Mouse (Mus musculus): ENCODE results near the gene Ttf2. TPM values are rescaled to one million over a fixed set of nuclear protein-coding genes. Genes with fewer than 3 reads are reported as not detected.
A peak's percentile ranks its signal among the peaks of the same experiment; 100 is the strongest.

The Ttf2 gene
- polyA plus RNA-seq, 1 experiment from 2014 or later, result 16.5 TPM

- WGBS, result 81% methylated on average over 6 of the region's 6 CpGs
Observed at GRCm38 (mm10) chr3:100924065-100924732, 45.3 kb downstream of the Ttf2 start.

GRCm38 (mm10) chr3:100922506-100923375, 46.7 kb downstream of the Ttf2 start:
- peak overlapping the region; percentile 67 for H3K4me2 ChIP-seq (replicated peaks)
- 38% methylated on average over 28 of the region's 28 CpGs for WGBS
- H3K9me3 ChIP-seq (replicated peaks), result no peaks in the 10 kb centered on the region
- no peaks in the 10 kb centered on the region for H3K27me3 ChIP-seq
- peak overlapping the region; percentile 62 for H3K4me3 ChIP-seq
- peak overlapping the region; percentile 81 for H3K27ac ChIP-seq
- peaks cover 14% of the 10 kb centered on the region for H3K36me3 ChIP-seq
- H3K4me1 ChIP-seq, result peaks cover 41% of the 10 kb centered on the region
- H3K9ac ChIP-seq, result peak overlapping the region; percentile 78
- ATAC-seq (ENCODE audit: low FRiP score), result peak; percentile 66

More at GRCm38 (mm10) chr3:100924065-100924732, 45.3 kb downstream of the Ttf2 start:
- Histone ChIP-seq H3K4me3 (no peak overlapping the region), H3K9ac (no peak overlapping the region), H3K4me1 (peaks cover 41% of the 10 kb centered on the region), H3K27ac (no peak overlapping the region), H3K4me2 (replicated peaks) (no peak overlapping the region), H3K27me3 (no peaks in the 10 kb centered on the region), H3K36me3 (peaks cover 29% of the 10 kb centered on the region), H3K9me3 (replicated peaks) (no peaks in the 10 kb centered on the region)
- no peak for ATAC-seq (ENCODE audit: low FRiP score)

- Histone ChIP-seq H3K9ac (peak within 1 kb of the TSS; percentile 78), H3K27ac (peak within 1 kb of the TSS; percentile 81), H3K9me3 (replicated peaks) (no peaks in the 10 kb centered on the region), H3K4me1 (peaks cover 39% of the 10 kb centered on the region), H3K27me3 (no peaks in the 10 kb centered on the region), H3K36me3 (peaks cover 12% of the 10 kb centered on the region), H3K4me2 (replicated peaks) (peak within 1 kb of the TSS; percentile 67), H3K4me3 (peak within 1 kb of the TSS; percentile 62)
- whole genome bisulfite sequencing, result under 1% methylated on average over 39 of the region's 39 CpGs
- peak; percentile 99 for ATAC-seq (ENCODE audit: low FRiP score)
Observed at GRCm38 (mm10) chr3:100921825-100922505, 47.5 kb downstream of the Ttf2 start, which contains the start of gene Trim45. Trim45 (plus strand) TSS chr3:100922202.

GRCm38 (mm10) chr3:100920611-100921140, 48.8 kb downstream of the Ttf2 start:
- no peak overlapping the region for H3K4me3 ChIP-seq
- no peaks in the 10 kb centered on the region for H3K9me3 ChIP-seq (replicated peaks)
- H3K27ac ChIP-seq, result no peak overlapping the region
- 82% methylated on average over 9 of the region's 9 CpGs for WGBS
- H3K9ac ChIP-seq, result no peak overlapping the region
- peaks cover 31% of the 10 kb centered on the region for H3K4me1 ChIP-seq
- no peak for ATAC-seq (ENCODE audit: low FRiP score)
- no peaks in the 10 kb centered on the region for H3K27me3 ChIP-seq
- no peak overlapping the region for H3K4me2 ChIP-seq (replicated peaks)
- H3K36me3 ChIP-seq, result peaks cover 9% of the 10 kb centered on the region

- ATAC-seq (ENCODE audit: low FRiP score), result no peak
- Histone ChIP-seq H3K27ac (no peak overlapping the region), H3K27me3 (no peaks in the 10 kb centered on the region), H3K9me3 (replicated peaks) (no peaks in the 10 kb centered on the region), H3K4me1 (peaks cover 6% of the 10 kb centered on the region), H3K4me3 (no peak overlapping the region), H3K4me2 (replicated peaks) (no peak overlapping the region), H3K9ac (no peak overlapping the region), H3K36me3 (no peaks in the 10 kb centered on the region)
- 20% methylated on average over 7 of the region's 7 CpGs for WGBS
Observed at GRCm38 (mm10) chr3:100916844-100917243, 52.6 kb downstream of the Ttf2 start.

GRCm38 (mm10) chr3:100911498-100912213, 57.8 kb downstream of the Ttf2 start:
- Histone ChIP-seq H3K9ac (no peak overlapping the region), H3K27me3 (no peaks in the 10 kb centered on the region), H3K4me1 (no peaks in the 10 kb centered on the region), H3K27ac (no peak overlapping the region), H3K9me3 (replicated peaks) (no peaks in the 10 kb centered on the region), H3K36me3 (no peaks in the 10 kb centered on the region), H3K4me3 (no peak overlapping the region), H3K4me2 (replicated peaks) (no peak overlapping the region)
- ATAC-seq (ENCODE audit: low FRiP score), result no peak
- WGBS, result 69% methylated on average over 7 of the region's 7 CpGs

- no peak overlapping the region for H3K4me2 ChIP-seq (replicated peaks)
- H3K9me3 ChIP-seq (replicated peaks), result no peaks in the 10 kb centered on the region
- WGBS, result 81% methylated on average over 9 of the region's 9 CpGs
- no peak overlapping the region for H3K27ac ChIP-seq
- no peak for ATAC-seq (ENCODE audit: low FRiP score)
- no peaks in the 10 kb centered on the region for H3K27me3 ChIP-seq
- no peaks in the 10 kb centered on the region for H3K4me1 ChIP-seq
- no peaks in the 10 kb centered on the region for H3K36me3 ChIP-seq
- H3K4me3 ChIP-seq, result no peak overlapping the region
- no peak overlapping the region for H3K9ac ChIP-seq
Observed at GRCm38 (mm10) chr3:100911026-100911425, 58.4 kb downstream of the Ttf2 start.

GRCm38 (mm10) chr3:100910621-100911020, 58.8 kb downstream of the Ttf2 start:
- Histone ChIP-seq H3K27me3 (no peaks in the 10 kb centered on the region), H3K9me3 (replicated peaks) (no peaks in the 10 kb centered on the region), H3K4me3 (no peak overlapping the region), H3K4me2 (replicated peaks) (no peak overlapping the region), H3K36me3 (no peaks in the 10 kb centered on the region), H3K27ac (no peak overlapping the region), H3K4me1 (no peaks in the 10 kb centered on the region), H3K9ac (no peak overlapping the region)
- WGBS, result 62% methylated on average over 5 of the region's 5 CpGs
- no peak for ATAC-seq (ENCODE audit: low FRiP score)

- WGBS, result 65% methylated on average over 6 of the region's 6 CpGs
- no peak overlapping the region for H3K27ac ChIP-seq
Observed at GRCm38 (mm10) chr3:100908594-100908993, 60.9 kb downstream of the Ttf2 start.

GRCm38 (mm10) chr3:100906916-100907315, 62.5 kb downstream of the Ttf2 start:
- Histone ChIP-seq H3K4me1 (no peaks in the 10 kb centered on the region), H3K9me3 (replicated peaks) (no peaks in the 10 kb centered on the region), H3K36me3 (no peaks in the 10 kb centered on the region), H3K9ac (no peak overlapping the region), H3K4me2 (replicated peaks) (no peak overlapping the region), H3K27ac (no peak overlapping the region), H3K4me3 (no peak overlapping the region), H3K27me3 (no peaks in the 10 kb centered on the region)
- 28% methylated on average over 3 of the region's 3 CpGs for WGBS
- ATAC-seq (ENCODE audit: low FRiP score), result no peak

More at GRCm38 (mm10) chr3:100908594-100908993, 60.9 kb downstream of the Ttf2 start:
- Histone ChIP-seq H3K4me2 (replicated peaks) (no peak overlapping the region), H3K4me3 (no peak overlapping the region), H3K9me3 (replicated peaks) (no peaks in the 10 kb centered on the region), H3K4me1 (no peaks in the 10 kb centered on the region), H3K36me3 (no peaks in the 10 kb centered on the region), H3K9ac (no peak overlapping the region), H3K27me3 (no peaks in the 10 kb centered on the region)
- ATAC-seq (ENCODE audit: low FRiP score), result no peak

GRCm38 (mm10) chr3:100906128-100906527, 63.3 kb downstream of the Ttf2 start:
- no peaks in the 10 kb centered on the region for H3K36me3 ChIP-seq
- no peak overlapping the region for H3K27ac ChIP-seq
- no peaks in the 10 kb centered on the region for H3K9me3 ChIP-seq (replicated peaks)
- no peak overlapping the region for H3K4me3 ChIP-seq
- no peak overlapping the region for H3K9ac ChIP-seq
- no peaks in the 10 kb centered on the region for H3K4me1 ChIP-seq
- WGBS, result 69% methylated on average over 6 of the region's 6 CpGs
- no peak overlapping the region for H3K4me2 ChIP-seq (replicated peaks)
- no peaks in the 10 kb centered on the region for H3K27me3 ChIP-seq
- ATAC-seq (ENCODE audit: low FRiP score), result no peak

Data from hindbrain, embryonic 12.5 days (tissue).